Mouse (Mus musculus) lung, postnatal 0 days (tissue): ENCODE measurements around the gene Glmn. TPM values are rescaled to one million over a fixed set of nuclear protein-coding genes. Genes with fewer than 3 reads are reported as not detected.

Source experiments
- ATAC-seq: fragments of 200-750 bp; cut with Nextera tagmentation; 2 replicates; pipeline ENCODE4 v1.8.0; 2017; ENCODE audit warnings: moderate library complexity
- DNase-seq: peaks from one replicate; pipeline ENCODE4 v3.0.0-alpha.2; 2016; ENCODE audit warnings: low spot score
- H3K27ac ChIP-seq: fragments of 300-500 bp; sonication (generic); 2 replicates; pipeline ENCODE4 v1.5.1; 2014; ENCODE audit warnings: antibody characterized with exemption, mild to moderate bottlenecking, low read length, mixed read lengths
- H3K27me3 ChIP-seq: fragments of 300-500 bp; sonication (generic); replicated peaks from 2 replicates; pipeline ENCODE4 v1.6.1; 2014; ENCODE audit warnings: low read length, mixed read lengths; ENCODE audit not compliant: insufficient read depth
- H3K36me3 ChIP-seq: fragments of 300-500 bp; sonication (generic); 2 replicates; pipeline ENCODE4 v1.6.1; 2014; ENCODE audit warnings: low read length, mixed read lengths; ENCODE audit not compliant: insufficient read depth
- H3K4me1 ChIP-seq: fragments of 300-500 bp; sonication (generic); 2 replicates; pipeline ENCODE4 v1.6.1; 2014; ENCODE audit warnings: antibody characterized with exemption, low read depth, low read length, mixed read lengths; ENCODE audit not compliant: insufficient read depth
- H3K4me2 ChIP-seq: fragments of 300-500 bp; sonication (generic); replicated peaks from 2 replicates; pipeline ENCODE4 v1.6.1; 2014; ENCODE audit warnings: low read depth, mild to moderate bottlenecking, low read length, moderate library complexity, mixed read lengths
- H3K4me3 ChIP-seq: fragments of 300-500 bp; sonication (generic); 2 replicates; pipeline ENCODE4 v1.5.1; 2014; ENCODE audit warnings: low read depth, low read length
- H3K9ac ChIP-seq: fragments of 300-500 bp; sonication (generic); replicated peaks from 2 replicates; pipeline ENCODE4 v1.6.1; 2014; ENCODE audit warnings: low read depth, mild to moderate bottlenecking
- H3K9me3 ChIP-seq: fragments of 300-500 bp; sonication (generic); 2 replicates; pipeline ENCODE4 v1.6.1; 2016; ENCODE audit warnings: low read length, mixed read lengths
- CTCF ChIP-seq: IDR thresholded peaks from 2 replicates; pipeline ENCODE4 v1.5.1; 2016; ENCODE audit warnings: antibody characterized with exemption, mild to moderate bottlenecking
- EP300 ChIP-seq: IDR thresholded peaks from 2 replicates; pipeline ENCODE4 v1.6.1; 2016; ENCODE audit warnings: antibody characterized with exemption, mild to moderate bottlenecking, control low read depth
- WGBS: fragments of 180-500 bp; shearing (Covaris S2); extraction: QIAGEN DNeasy Blood & Tissue Kit; methylation state at CpG from one replicate; pipeline ENCODE4 v1.1.7; 2014; 5-methylcytosine and 5-hydroxymethylcytosine counted together
- polyA plus RNA-seq: library from polyadenylated mRNA; unstranded; fragments of >200 nt; fragmentation: Nextera tagmentation; extraction: Ambion mirVana; gene quantifications from 2 replicates; pipeline ENCODE4 v1.2.1, GENCODE M21; 2015

Gene Glmn
- polyA plus RNA-seq, 1 experiment from 2014 or later = 12.7 TPM

GRCm38 (mm10) chr5:107548444-107548843, 49.2 kb downstream of the Glmn start:
- Histone ChIP-seq H3K27me3 (no peaks in the 10 kb centered on the region), H3K9ac (no peak overlapping the region), H3K36me3 (no peaks in the 10 kb centered on the region), H3K9me3 (no peaks in the 10 kb centered on the region), H3K27ac (no peak overlapping the region), H3K4me1 (no peaks in the 10 kb centered on the region), H3K4me3 (no peak overlapping the region), H3K4me2 (no peak overlapping the region)
- TF ChIP-seq EP300 (no peak), CTCF (no peak)
- DNase-seq = no peak
- ATAC-seq = no peak
- 77% methylated on average over 3 of the region's 3 CpGs for WGBS

- no peak overlapping the region for H3K27ac ChIP-seq
- no peaks in the 10 kb centered on the region for H3K4me1 ChIP-seq
- no peaks in the 10 kb centered on the region for H3K9me3 ChIP-seq
- TF ChIP-seq CTCF = no peak
- H3K36me3 ChIP-seq = no peaks in the 10 kb centered on the region
- no peak overlapping the region for H3K4me3 ChIP-seq
- no peaks in the 10 kb centered on the region for H3K27me3 ChIP-seq
- no peak overlapping the region for H3K9ac ChIP-seq
- no peak overlapping the region for H3K4me2 ChIP-seq
- 67% methylated on average over 3 of the region's 3 CpGs for WGBS
- DNase-seq = no peak
- no peak for ATAC-seq
These were observed 49.7 kb downstream of the Glmn start for GRCm38 (mm10) chr5:107547955-107548354.

GRCm38 (mm10) chr5:107545927-107546326, 51.8 kb downstream of the Glmn start:
- H3K4me2 ChIP-seq = no peak overlapping the region
- no peaks in the 10 kb centered on the region for H3K4me1 ChIP-seq
- no peak overlapping the region for H3K9ac ChIP-seq
- DNase-seq = peak; percentile 45
- no peak overlapping the region for H3K4me3 ChIP-seq
- TF ChIP-seq CTCF = no peak
- TF ChIP-seq EP300 = no peak
- H3K36me3 ChIP-seq = no peaks in the 10 kb centered on the region
- WGBS = 57% methylated on average over 4 of the region's 4 CpGs
- no peak overlapping the region for H3K27ac ChIP-seq
- no peak for ATAC-seq
- no peaks in the 10 kb centered on the region for H3K27me3 ChIP-seq
- no peaks in the 10 kb centered on the region for H3K9me3 ChIP-seq

GRCm38 (mm10) chr5:107541696-107542095, 56.0 kb downstream of the Glmn start:
- ATAC-seq = no peak

GRCm38 (mm10) chr5:107534581-107534980, 63.1 kb downstream of the Glmn start, which contains the start of gene 1700028K03Rik:
Gene 1700028K03Rik, plus strand, starts transcription at chr5:107534709.
- Histone ChIP-seq H3K36me3 (no peaks in the 10 kb centered on the region), H3K9me3 (no peaks in the 10 kb centered on the region), H3K27me3 (no peaks in the 10 kb centered on the region), H3K27ac (no peak within 1 kb of the TSS), H3K4me2 (no peak within 1 kb of the TSS), H3K9ac (no peak within 1 kb of the TSS), H3K4me3 (no peak within 1 kb of the TSS), H3K4me1 (no peaks in the 10 kb centered on the region)
- TF ChIP-seq CTCF (no peak), EP300 (no peak)
- WGBS = 65% methylated on average over 15 of the region's 15 CpGs
- DNase-seq (no peak), ATAC-seq (no peak)

More at GRCm38 (mm10) chr5:107541696-107542095, 56.0 kb downstream of the Glmn start:
- Histone ChIP-seq H3K27me3 (no peaks in the 10 kb centered on the region), H3K36me3 (no peaks in the 10 kb centered on the region), H3K4me2 (no peak overlapping the region), H3K9ac (no peak overlapping the region), H3K4me3 (no peak overlapping the region), H3K4me1 (no peaks in the 10 kb centered on the region), H3K27ac (no peak overlapping the region), H3K9me3 (no peaks in the 10 kb centered on the region)
- WGBS = 35% methylated on average over 7 of the region's 7 CpGs
- TF ChIP-seq EP300 = no peak
- no peak for TF ChIP-seq CTCF
- no peak for DNase-seq

- ATAC-seq = no peak
- WGBS = 28% methylated on average over 2 of the region's 2 CpGs
- TF ChIP-seq EP300 = no peak
- TF ChIP-seq CTCF = no peak
These were observed 64.1 kb downstream of the Glmn start for GRCm38 (mm10) chr5:107533590-107533989.

GRCm38 (mm10) chr5:107528856-107529255, 68.8 kb downstream of the Glmn start:
- H3K4me3 ChIP-seq = no peak overlapping the region
- H3K4me2 ChIP-seq = no peak overlapping the region
- WGBS = 91% methylated on average over 3 of the region's 3 CpGs
- H3K9me3 ChIP-seq = no peaks in the 10 kb centered on the region
- H3K27me3 ChIP-seq = no peaks in the 10 kb centered on the region
- DNase-seq = no peak
- no peaks in the 10 kb centered on the region for H3K4me1 ChIP-seq
- no peak overlapping the region for H3K27ac ChIP-seq
- H3K9ac ChIP-seq = no peak overlapping the region
- TF ChIP-seq CTCF (no peak), EP300 (no peak)
- no peaks in the 10 kb centered on the region for H3K36me3 ChIP-seq
- ATAC-seq = no peak

More at GRCm38 (mm10) chr5:107533590-107533989, 64.1 kb downstream of the Glmn start:
- Histone ChIP-seq H3K9ac (no peak overlapping the region), H3K4me3 (no peak overlapping the region), H3K36me3 (no peaks in the 10 kb centered on the region), H3K4me2 (no peak overlapping the region), H3K27ac (no peak overlapping the region), H3K9me3 (no peaks in the 10 kb centered on the region), H3K27me3 (no peaks in the 10 kb centered on the region), H3K4me1 (no peaks in the 10 kb centered on the region)
- no peak for DNase-seq
